Mouse (Mus musculus) heart, embryonic 10.5 days (tissue): ENCODE measurements at regions not wholly inside any gene's neighbourhood (a gene's known extent, or its start where the extent isn't known, plus 50 kb on each side); places are given as distances from the start of the nearest gene placed in this dataset.
"Not testable (repeated sequence)": the region's sequence is repeated elsewhere in the genome, so short reads cannot be mapped to it uniquely, and the experiment has no call there.

Source experiments
- DNase-seq: peaks from one replicate; pipeline ENCODE4 v3.0.0-alpha.2; 2017; ENCODE audit warnings: low spot score
- H3K27ac ChIP-seq: fragments of 300-500 bp; sonication (generic); 2 replicates; pipeline ENCODE4 v1.5.1; 2016; ENCODE audit warnings: mild to moderate bottlenecking
- H3K27me3 ChIP-seq: fragments of 300-500 bp; sonication (generic); 2 replicates; pipeline ENCODE4 v1.6.1; 2016; ENCODE audit warnings: mild to moderate bottlenecking; ENCODE audit not compliant: poor library complexity, insufficient read depth, severe bottlenecking
- H3K36me3 ChIP-seq: fragments of 300-500 bp; sonication (generic); 2 replicates; pipeline ENCODE4 v1.6.1; 2016; ENCODE audit warnings: mild to moderate bottlenecking, moderate library complexity
- H3K4me1 ChIP-seq: fragments of 300-500 bp; sonication (generic); 2 replicates; pipeline ENCODE4 v1.6.1; 2016; ENCODE audit warnings: mild to moderate bottlenecking
- H3K4me3 ChIP-seq: fragments of 300-500 bp; sonication (generic); 2 replicates; pipeline ENCODE4 v1.5.1; 2016; ENCODE audit warnings: mild to moderate bottlenecking, moderate library complexity
- H3K9me3 ChIP-seq: fragments of 300-500 bp; sonication (generic); 2 replicates; pipeline ENCODE4 v1.6.1; 2016; ENCODE audit warnings: mild to moderate bottlenecking, moderate library complexity
- WGBS: fragments of 180-500 bp; shearing (Covaris S2); methylation state at CpG from one replicate; pipeline ENCODE4 v1.1.7; 2016; 5-methylcytosine and 5-hydroxymethylcytosine counted together

DNA sequence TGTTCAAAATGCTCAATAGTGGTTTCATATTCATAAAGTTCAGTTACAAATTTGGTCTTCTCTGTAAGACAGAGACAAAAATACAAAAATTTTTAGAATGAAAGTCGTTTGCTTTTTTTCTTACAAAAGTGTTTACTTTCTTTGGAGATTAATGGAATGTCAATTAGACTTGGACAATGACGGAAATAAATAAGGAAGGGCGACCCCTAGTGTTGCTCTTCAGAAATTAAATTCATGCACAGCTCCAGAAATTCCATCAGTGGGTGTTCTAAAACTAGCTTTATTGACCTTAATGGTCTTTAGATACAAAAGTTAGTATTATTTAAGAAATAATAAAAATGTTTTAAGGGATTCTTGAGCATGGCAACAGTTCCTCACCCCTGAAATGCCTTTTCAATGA lies 141.8 kb upstream of the Lama2 start:
- WGBS, result 6% methylated on average over 3 of the region's 3 CpGs

DNA sequence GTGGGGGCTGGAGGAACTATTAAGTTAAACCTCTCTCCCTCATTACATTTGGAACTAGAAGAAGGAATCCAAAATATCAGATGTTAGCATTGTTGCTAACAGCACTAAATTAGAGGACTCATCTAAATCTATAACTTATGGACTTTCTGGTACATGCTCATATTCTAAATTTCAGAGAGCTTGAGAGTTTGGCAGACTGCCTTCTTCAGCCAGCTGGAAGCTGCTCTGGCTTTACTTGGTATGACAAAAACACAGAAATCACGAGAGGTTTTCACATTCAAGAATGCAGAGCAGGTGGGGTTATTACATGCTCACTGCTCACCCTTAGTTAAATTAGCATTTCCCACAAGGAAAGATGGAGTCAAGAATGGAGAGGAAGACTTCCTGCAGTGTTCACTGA lies 182.8 kb upstream of the Lama2 start:
- WGBS, result 45% methylated on average over 1 of the region's 1 CpGs
- Histone ChIP-seq H3K36me3 (no peaks in the 10 kb centered on the region), H3K4me1 (no peaks in the 10 kb centered on the region), H3K4me3 (no peak overlapping the region), H3K9me3 (no peaks in the 10 kb centered on the region), H3K27ac (no peak overlapping the region), H3K27me3 (no peaks in the 10 kb centered on the region)
- no peak for DNase-seq

More for the DNA sequence above, 141.8 kb upstream of the Lama2 start:
- Histone ChIP-seq H3K4me1 (no peaks in the 10 kb centered on the region), H3K9me3 (no peaks in the 10 kb centered on the region), H3K36me3 (no peaks in the 10 kb centered on the region), H3K27ac (no peak overlapping the region), H3K27me3 (no peaks in the 10 kb centered on the region), H3K4me3 (no peak overlapping the region)
- DNase-seq, result no peak

- H3K36me3 ChIP-seq, result no peaks in the 10 kb centered on the region
- no peaks in the 10 kb centered on the region for H3K4me1 ChIP-seq
- no peak overlapping the region for H3K4me3 ChIP-seq
- 64% methylated on average over 2 of the region's 2 CpGs for WGBS
- no peak overlapping the region for H3K27ac ChIP-seq
- H3K27me3 ChIP-seq, result no peaks in the 10 kb centered on the region
- DNase-seq, result no peak
- H3K9me3 ChIP-seq, result no peaks in the 10 kb centered on the region
Measured at GRCm38 (mm10) chr10:27809539-27809938, 190.0 kb upstream of the Lama2 start.

DNA sequence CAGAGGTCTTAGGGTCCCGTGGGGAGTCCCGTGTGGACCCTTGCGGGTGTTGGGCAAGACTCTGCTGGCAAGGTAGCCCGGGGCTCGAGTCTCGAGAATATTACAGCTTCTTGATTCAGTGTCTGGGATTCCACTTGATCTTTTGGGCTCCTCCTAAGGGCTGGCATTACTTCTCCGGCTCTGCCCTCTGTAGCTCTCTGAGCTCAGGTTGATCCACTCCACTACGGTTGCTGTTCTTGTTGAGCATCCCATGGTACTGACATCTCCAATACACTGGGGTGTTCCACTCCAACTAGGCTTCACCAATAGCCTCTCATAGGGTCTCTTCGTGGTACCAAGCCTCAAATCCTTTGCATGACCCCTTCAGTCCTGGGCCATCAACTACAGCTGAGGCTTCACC lies 206.1 kb upstream of the Lama2 start:
- not testable (repeated sequence) for H3K4me3 ChIP-seq, H3K9me3 ChIP-seq, DNase-seq, H3K36me3 ChIP-seq, H3K4me1 ChIP-seq, H3K27me3 ChIP-seq, H3K27ac ChIP-seq
- WGBS, result 86% methylated on average over 9 of the region's 9 CpGs

DNA sequence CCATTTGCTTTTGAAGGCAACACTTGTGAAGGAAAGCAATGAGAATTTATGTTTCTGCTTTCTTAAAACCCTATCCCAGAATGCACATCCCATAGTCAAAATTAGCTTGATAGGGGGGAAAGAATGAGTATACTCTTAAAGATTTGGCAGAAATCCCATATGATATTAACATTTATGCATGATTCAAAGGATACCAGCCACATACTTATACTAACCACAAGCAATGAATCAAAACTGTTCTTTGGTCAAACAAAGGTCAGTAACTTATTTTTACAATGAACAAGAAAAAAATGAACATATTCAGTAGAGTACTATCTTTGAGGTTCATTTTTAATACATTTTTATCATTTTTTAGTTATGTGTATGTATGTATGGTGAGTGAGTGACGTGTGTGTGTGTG lies 208.8 kb upstream of the Lama2 start:
- H3K36me3 ChIP-seq, result no peaks in the 10 kb centered on the region
- H3K9me3 ChIP-seq, result no peaks in the 10 kb centered on the region
- DNase-seq, result no peak
- H3K27me3 ChIP-seq, result no peaks in the 10 kb centered on the region
- H3K27ac ChIP-seq, result no peak overlapping the region
- H3K4me1 ChIP-seq, result no peaks in the 10 kb centered on the region
- 50% methylated on average over 1 of the region's 1 CpGs for WGBS
- no peak overlapping the region for H3K4me3 ChIP-seq

- Histone ChIP-seq H3K9me3 (no peaks in the 10 kb centered on the region), H3K36me3 (no peaks in the 10 kb centered on the region), H3K4me1 (no peaks in the 10 kb centered on the region), H3K27me3 (no peaks in the 10 kb centered on the region), H3K4me3 (no peak overlapping the region), H3K27ac (no peak overlapping the region)
- 91% methylated on average over 1 of the region's 1 CpGs for WGBS
- no peak for DNase-seq
Measured at GRCm38 (mm10) chr10:27838666-27839065, 219.1 kb upstream of the Lama2 start.

GRCm38 (mm10) chr10:27841042-27841709 lies 221.6 kb upstream of the Lama2 start:
- Histone ChIP-seq H3K27me3 (no peaks in the 10 kb centered on the region), H3K9me3 (no peaks in the 10 kb centered on the region), H3K36me3 (no peaks in the 10 kb centered on the region), H3K4me3 (no peak overlapping the region), H3K4me1 (no peaks in the 10 kb centered on the region), H3K27ac (no peak overlapping the region)
- DNase-seq, result no peak
- WGBS, result 70% methylated on average over 5 of the region's 5 CpGs

- Histone ChIP-seq H3K36me3 (no peaks in the 10 kb centered on the region), H3K4me3 (no peak overlapping the region), H3K4me1 (no peaks in the 10 kb centered on the region), H3K9me3 (no peaks in the 10 kb centered on the region), H3K27ac (no peak overlapping the region), H3K27me3 (no peaks in the 10 kb centered on the region)
- no peak for DNase-seq
- 68% methylated on average over 2 of the region's 2 CpGs for WGBS
Measured at GRCm38 (mm10) chr10:27843010-27843409, 223.5 kb upstream of the Lama2 start.

- Histone ChIP-seq H3K9me3 (no peaks in the 10 kb centered on the region), H3K27ac (no peak overlapping the region), H3K4me3 (no peak overlapping the region), H3K27me3 (no peaks in the 10 kb centered on the region), H3K4me1 (no peaks in the 10 kb centered on the region), H3K36me3 (no peaks in the 10 kb centered on the region)
- DNase-seq, result no peak
- 74% methylated on average over 2 of the region's 2 CpGs for WGBS
Measured at GRCm38 (mm10) chr10:27863625-27864024, 211.0 kb upstream of the Ptprk start.

DNA sequence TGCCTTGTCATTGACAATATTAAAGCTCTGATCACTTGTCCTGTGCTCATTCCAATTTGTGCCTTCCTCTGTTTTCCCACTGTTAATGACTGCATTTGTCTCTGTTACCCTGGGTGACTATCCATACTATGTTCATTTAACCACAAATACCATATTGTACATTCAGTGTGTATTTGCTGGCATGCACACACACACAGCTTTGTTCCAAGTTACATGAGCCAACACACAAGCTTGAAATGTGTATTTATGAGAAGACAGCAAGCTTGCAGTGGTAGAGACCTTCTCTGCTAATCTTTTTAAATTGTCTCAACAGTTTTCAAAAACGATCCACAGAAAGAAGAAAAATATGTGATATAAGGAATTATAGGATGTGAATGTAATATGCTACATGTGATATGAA lies 193.8 kb upstream of the Ptprk start:
- Histone ChIP-seq H3K9me3 (no peaks in the 10 kb centered on the region), H3K27ac (no peak overlapping the region), H3K4me1 (no peaks in the 10 kb centered on the region), H3K27me3 (no peaks in the 10 kb centered on the region), H3K4me3 (no peak overlapping the region), H3K36me3 (no peaks in the 10 kb centered on the region)
- WGBS, result 73% methylated on average over 1 of the region's 1 CpGs
- no peak for DNase-seq

DNA sequence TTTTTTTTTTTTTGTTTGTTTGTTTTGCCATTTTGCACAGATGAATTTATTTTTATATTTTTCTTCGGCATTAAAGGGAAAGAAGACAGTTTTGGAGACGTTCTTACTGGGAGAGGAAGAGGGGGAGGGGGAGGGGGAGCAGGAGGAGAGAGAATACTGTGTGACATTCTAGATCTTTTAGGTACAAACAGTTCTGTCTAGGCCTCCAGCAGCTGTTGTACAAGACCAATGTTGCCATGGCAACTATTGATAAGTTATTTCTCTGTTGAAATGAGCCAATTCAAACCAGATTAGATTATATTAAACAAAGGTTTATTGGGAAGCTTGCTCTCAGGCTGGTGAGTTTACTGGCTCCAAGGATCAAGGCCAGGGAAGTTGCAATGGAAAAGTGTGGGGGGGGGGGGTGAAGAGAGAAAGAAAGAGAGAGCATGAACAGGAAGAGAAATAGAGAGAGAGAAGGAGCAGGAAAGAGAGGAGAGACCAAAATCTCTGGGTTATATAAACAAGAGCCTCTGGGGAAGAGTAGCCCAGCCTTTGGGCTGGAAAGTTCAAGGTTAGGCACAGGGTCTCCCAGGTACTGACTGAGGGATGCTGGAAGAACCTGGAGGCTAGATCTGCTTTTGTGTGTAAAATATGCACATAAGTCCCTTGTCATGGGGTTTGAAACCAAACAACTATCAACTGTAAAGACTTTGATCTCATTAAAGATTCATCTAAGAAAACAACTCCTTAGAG lies 182.7 kb upstream of the Ptprk start:
- no peaks in the 10 kb centered on the region for H3K36me3 ChIP-seq
- WGBS, result 39% methylated on average over 2 of the region's 2 CpGs
- H3K27me3 ChIP-seq, result no peaks in the 10 kb centered on the region
- no peaks in the 10 kb centered on the region for H3K9me3 ChIP-seq
- DNase-seq, result no peak
- H3K4me3 ChIP-seq, result no peak overlapping the region
- no peak overlapping the region for H3K27ac ChIP-seq
- H3K4me1 ChIP-seq, result no peaks in the 10 kb centered on the region

DNA sequence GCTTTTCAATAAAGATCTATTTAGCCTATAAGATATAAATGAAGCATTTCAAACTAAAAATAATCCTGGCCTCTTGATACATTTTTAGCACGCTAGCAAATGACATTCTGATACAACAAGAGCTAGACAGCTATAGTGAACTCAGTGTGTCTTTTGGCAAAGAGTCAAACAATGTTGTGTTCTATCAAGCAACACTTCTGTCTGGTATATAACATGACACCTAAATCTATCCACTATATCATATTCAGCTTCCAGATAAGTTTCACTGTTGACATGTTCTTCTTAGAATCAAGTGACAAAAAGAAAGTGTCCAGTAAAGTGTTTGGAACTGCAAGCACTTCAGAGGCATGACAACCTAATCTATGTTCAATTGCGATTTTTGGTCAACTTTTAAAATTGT lies 158.2 kb upstream of the Ptprk start:
- H3K27ac ChIP-seq, result no peak overlapping the region
- no peaks in the 10 kb centered on the region for H3K36me3 ChIP-seq
- no peaks in the 10 kb centered on the region for H3K4me1 ChIP-seq
- no peaks in the 10 kb centered on the region for H3K27me3 ChIP-seq
- DNase-seq, result no peak
- no peaks in the 10 kb centered on the region for H3K9me3 ChIP-seq
- WGBS, result 44% methylated on average over 2 of the region's 2 CpGs
- H3K4me3 ChIP-seq, result no peak overlapping the region

DNA sequence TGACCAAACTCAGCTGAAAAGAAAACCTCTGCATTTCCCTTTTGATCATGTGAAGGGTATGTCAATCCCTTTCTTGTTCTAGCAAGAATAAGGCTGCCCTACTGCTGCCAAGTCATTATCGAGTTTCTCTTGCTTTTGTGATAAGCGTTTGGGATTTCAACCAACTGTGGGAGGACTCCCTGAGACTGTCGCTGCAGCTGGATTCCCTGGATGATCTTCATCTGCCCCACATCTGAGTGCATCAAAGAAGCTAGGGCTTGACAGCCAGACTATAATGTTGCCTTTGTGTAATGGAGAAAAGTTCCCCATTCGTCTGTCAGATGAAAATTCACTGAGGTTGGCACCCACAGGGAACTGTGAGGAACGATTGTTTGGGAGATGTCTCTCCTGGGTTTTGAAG lies 147.4 kb upstream of the Ptprk start:
- Histone ChIP-seq H3K36me3 (no peaks in the 10 kb centered on the region), H3K27ac (no peak overlapping the region), H3K4me1 (no peaks in the 10 kb centered on the region), H3K9me3 (no peaks in the 10 kb centered on the region), H3K4me3 (no peak overlapping the region), H3K27me3 (no peaks in the 10 kb centered on the region)
- no peak for DNase-seq
- WGBS, result 47% methylated on average over 5 of the region's 5 CpGs

GRCm38 (mm10) chr10:27942136-27942535 lies 132.5 kb upstream of the Ptprk start:
- Histone ChIP-seq H3K27ac (no peak overlapping the region), H3K4me1 (no peaks in the 10 kb centered on the region), H3K27me3 (no peaks in the 10 kb centered on the region), H3K9me3 (no peaks in the 10 kb centered on the region), H3K4me3 (no peak overlapping the region), H3K36me3 (no peaks in the 10 kb centered on the region)
- DNase-seq, result no peak
- WGBS, result 82% methylated on average over 5 of the region's 5 CpGs
